Mouse (Mus musculus) MEL (cell line): ENCODE data around the gene Fam229b.

Experiments
- CHD1 ChIP-seq: IDR thresholded peaks from 2 replicates; pipeline ENCODE4 v1.6.1; 2012; ENCODE audit warnings: low read depth, mild to moderate bottlenecking, inconsistent platforms, low read length, improper control_type of control experiment
- CTCF ChIP-seq, 3 experiments: IDR thresholded peaks in 2 of 3; conservative IDR thresholded peaks in 1 of 3; 2 replicates each; pipeline ENCODE4 v1.5.1; 2011 to 2012; ENCODE audit warnings: low read length in 3 of 3, low read depth in 2 of 3, mild to moderate bottlenecking in 2 of 3, improper control_type of control experiment in 1 of 3, inconsistent platforms in 1 of 3, mixed read lengths in 1 of 3, moderate library complexity in 1 of 3; ENCODE audit not compliant: control insufficient read depth in 1 of 3, insufficient read depth in 1 of 3, poor library complexity in 1 of 3, severe bottlenecking in 1 of 3
- KAT2A ChIP-seq: conservative IDR thresholded peaks from 2 replicates; pipeline ENCODE4 v1.6.1; 2012; ENCODE audit warnings: low read depth, low read length, improper control_type of control experiment, inconsistent platforms
- MEF2A ChIP-seq: IDR thresholded peaks from 2 replicates; pipeline ENCODE4 v1.6.1; 2014; ENCODE audit warnings: low read depth, mild to moderate bottlenecking, inconsistent platforms, low read length, improper control_type of control experiment; ENCODE audit not compliant: poor library complexity, insufficient replicate concordance, severe bottlenecking; ENCODE audit errors: extremely low read depth
- POLR2A ChIP-seq, 2 experiments: IDR thresholded peaks; 2 replicates each; pipeline ENCODE4 v1.6.1; 2011 to 2012; ENCODE audit warnings: low read length in 2 of 2, mild to moderate bottlenecking in 2 of 2, control low read depth in 1 of 2, improper control_type of control experiment in 1 of 2, low read depth in 1 of 2, moderate library complexity in 1 of 2; ENCODE audit not compliant: control insufficient read depth in 1 of 2, insufficient read depth in 1 of 2, poor library complexity in 1 of 2
- TCF12 ChIP-seq: IDR thresholded peaks from 2 replicates; pipeline ENCODE4 v1.6.1; 2014; ENCODE audit warnings: low read depth, mild to moderate bottlenecking, inconsistent platforms, low read length, improper control_type of control experiment, moderate library complexity
- USF1 ChIP-seq: IDR thresholded peaks from 2 replicates; pipeline ENCODE4 v1.6.1; 2014; ENCODE audit warnings: low read depth, mild to moderate bottlenecking, inconsistent platforms, low read length, improper control_type of control experiment, moderate library complexity

- TF ChIP-seq POLR2A (IDR thresholded peaks at IDR 0.05; ENCODE audit: control insufficient read depth in 1 of 2, insufficient read depth in 1 of 2, low read depth in 1 of 2, low read length in 2 of 2, poor library complexity in 1 of 2) (no peak), MEF2A (no peak), TCF12 (no peak), CTCF (IDR thresholded peaks at IDR 0.05 in 2 of 3, conservative IDR thresholded peaks at IDR 0.05 in 1 of 3; ENCODE audit: control insufficient read depth in 1 of 3, insufficient read depth in 1 of 3, low read depth in 2 of 3, low read length in 3 of 3, poor library complexity in 1 of 3, severe bottlenecking in 1 of 3) (no peak), KAT2A (no peak), CHD1 (no peak), USF1 (no peak)
Observed at GRCm38 (mm10) chr10:39176981-39177380, 43.3 kb upstream of the Fam229b start.
